Mouse (Mus musculus) spleen, adult 2 months (tissue): ENCODE measurements around the gene Zfyve28. TPM values are rescaled to one million over a fixed set of nuclear protein-coding genes. Genes with fewer than 3 reads are reported as not detected.
A peak's percentile ranks its signal among the peaks of the same experiment; 100 is the strongest.

Experiments
- DNase-seq, 2 experiments: peaks; one replicate each; pipeline versions ENCODE4 v3.0.0 to v3.0.0-alpha.2; 2012 to 2021; ENCODE audit warnings: low spot score in 2 of 2, low read depth in 1 of 2
- H3K27ac ChIP-seq: fragments of 200-500 bp; 2 replicates; pipeline ENCODE4 v1.5.1; 2012; ENCODE audit warnings: low read length, inconsistent platforms; ENCODE audit not compliant: insufficient read depth
- H3K27me3 ChIP-seq: fragments of 200-500 bp; 2 replicates; pipeline ENCODE4 v1.6.1; 2012; ENCODE audit warnings: mild to moderate bottlenecking, moderate library complexity, low read length, inconsistent platforms; ENCODE audit not compliant: control insufficient read depth, insufficient read depth
- H3K36me3 ChIP-seq: fragments of 200-500 bp; 2 replicates; pipeline ENCODE4 v1.6.1; 2012; ENCODE audit warnings: mild to moderate bottlenecking, low read length, inconsistent platforms; ENCODE audit not compliant: control insufficient read depth, insufficient read depth
- H3K4me1 ChIP-seq: fragments of 200-500 bp; 2 replicates; pipeline ENCODE4 v1.6.1; 2011; ENCODE audit warnings: inconsistent platforms; ENCODE audit not compliant: control insufficient read depth, insufficient read depth, insufficient read length
- H3K4me3 ChIP-seq: fragments of 200-500 bp; 2 replicates; pipeline ENCODE4 v1.5.1; 2011; ENCODE audit warnings: mild to moderate bottlenecking, inconsistent platforms; ENCODE audit not compliant: insufficient read depth, insufficient read length; ENCODE audit errors: extremely low read depth
- CTCF ChIP-seq: fragments of 200-500 bp; IDR thresholded peaks from 2 replicates; pipeline ENCODE4 v1.5.1; 2011; ENCODE audit warnings: mild to moderate bottlenecking, inconsistent platforms; ENCODE audit not compliant: insufficient read depth, insufficient read length, insufficient replicate concordance; ENCODE audit errors: extremely low read depth
- POLR2A ChIP-seq: fragments of 200-500 bp; IDR thresholded peaks from 2 replicates; pipeline ENCODE4 v1.6.1; 2011; ENCODE audit warnings: low read depth, low read length, inconsistent platforms
- WGBS: fragments of 180-500 bp; shearing (Covaris S2); methylation state at CpG from one replicate; pipeline ENCODE4 v1.1.7; 2018; 5-methylcytosine and 5-hydroxymethylcytosine counted together
- polyA plus RNA-seq: library from polyadenylated mRNA; depleted of rRNA; stranded (reverse); fragments of >200 nt; gene quantifications from 2 replicates; pipeline ENCODE4 v1.2.3, GENCODE M21; 2012

The Zfyve28 gene
- polyA plus RNA-seq, 1 experiment: 3.8 TPM

- H3K27ac ChIP-seq: no peak overlapping the region
- no peak for DNase-seq
- WGBS: 12% methylated on average over 15 of the region's 15 CpGs
Measured at GRCm38 (mm10) chr5:34242224-34242963, 45.9 kb downstream of the Zfyve28 start.

GRCm38 (mm10) chr5:34238444-34238843 is 49.8 kb downstream of the Zfyve28 start:
- H3K36me3 ChIP-seq: no peaks in the 10 kb centered on the region
- TF ChIP-seq POLR2A: no peak
- no peak for TF ChIP-seq CTCF
- H3K27me3 ChIP-seq: no peaks in the 10 kb centered on the region
- no peak overlapping the region for H3K27ac ChIP-seq
- no peak for DNase-seq
- H3K4me1 ChIP-seq: peaks cover 7% of the 10 kb centered on the region; the same call in 1 of the 2 replicates
- no peak overlapping the region for H3K4me3 ChIP-seq
- 53% methylated on average over 6 of the region's 6 CpGs for WGBS

More at GRCm38 (mm10) chr5:34242224-34242963, 45.9 kb downstream of the Zfyve28 start:
- no peak overlapping the region for H3K4me3 ChIP-seq
- H3K27me3 ChIP-seq: no peaks in the 10 kb centered on the region
- TF ChIP-seq CTCF (no peak), POLR2A (no peak)
- H3K4me1 ChIP-seq: no peaks in the 10 kb centered on the region; the same call in 1 of the 2 replicates
- no peaks in the 10 kb centered on the region for H3K36me3 ChIP-seq

- Histone ChIP-seq H3K4me1 (peaks cover 28% of the 10 kb centered on the region), H3K27ac (no peak overlapping the region)
Measured at GRCm38 (mm10) chr5:34235898-34236420, 52.3 kb downstream of the Zfyve28 start.

GRCm38 (mm10) chr5:34235056-34235455 is 53.2 kb downstream of the Zfyve28 start:
- Histone ChIP-seq H3K4me1 (peaks cover 34% of the 10 kb centered on the region), H3K4me3 (no peak overlapping the region), H3K27me3 (no peaks in the 10 kb centered on the region), H3K36me3 (no peaks in the 10 kb centered on the region), H3K27ac (no peak overlapping the region)
- DNase-seq: no peak
- TF ChIP-seq POLR2A (no peak), CTCF (no peak)
- 90% methylated on average over 4 of the region's 4 CpGs for WGBS

More at GRCm38 (mm10) chr5:34235898-34236420, 52.3 kb downstream of the Zfyve28 start:
- TF ChIP-seq POLR2A: no peak
- peak; percentile 96 for TF ChIP-seq CTCF
- Histone ChIP-seq H3K27me3 (no peaks in the 10 kb centered on the region), H3K4me3 (no peak overlapping the region), H3K36me3 (no peaks in the 10 kb centered on the region)
- peak; percentile 36 to 55 for DNase-seq
- WGBS: 58% methylated on average over 10 of the region's 10 CpGs

- Histone ChIP-seq H3K27me3 (no peaks in the 10 kb centered on the region), H3K4me1 (peaks cover 34% of the 10 kb centered on the region), H3K27ac (peak overlapping the region; percentile 53), H3K36me3 (no peaks in the 10 kb centered on the region), H3K4me3 (no peak overlapping the region)
- 49% methylated on average over 6 of the region's 6 CpGs for WGBS
- no peak for DNase-seq
- TF ChIP-seq CTCF (no peak), POLR2A (no peak)
Measured at GRCm38 (mm10) chr5:34233221-34233515, 55.1 kb downstream of the Zfyve28 start.

GRCm38 (mm10) chr5:34232481-34233220 is 55.6 kb downstream of the Zfyve28 start:
- Histone ChIP-seq H3K27me3 (no peaks in the 10 kb centered on the region), H3K36me3 (no peaks in the 10 kb centered on the region), H3K27ac (peak overlapping the region; percentile 53), H3K4me1 (peaks cover 34% of the 10 kb centered on the region), H3K4me3 (no peak overlapping the region)
- DNase-seq: peak in 1 of 2 experiments; percentile 10
- 22% methylated on average over 8 of the region's 8 CpGs for WGBS
- TF ChIP-seq CTCF (no peak), POLR2A (no peak)

- 27% methylated on average over 6 of the region's 6 CpGs for WGBS
- no peak for TF ChIP-seq CTCF
- no peak for TF ChIP-seq POLR2A
- Histone ChIP-seq H3K27ac (peak overlapping the region; percentile 24; the same call in 1 of the 2 replicates), H3K4me1 (peaks cover 34% of the 10 kb centered on the region), H3K27me3 (no peaks in the 10 kb centered on the region), H3K36me3 (no peaks in the 10 kb centered on the region), H3K4me3 (no peak overlapping the region)
- no peak for DNase-seq
Measured at GRCm38 (mm10) chr5:34231901-34232300, 56.3 kb downstream of the Zfyve28 start.
